Mouse (Mus musculus) limb, embryonic 12.5 days (tissue): ENCODE measurements around the gene Nemf. TPM values are rescaled to one million over a fixed set of nuclear protein-coding genes. Genes with fewer than 3 reads are reported as not detected.
"Not testable (repeated sequence)": the region's sequence is repeated elsewhere in the genome, so short reads cannot be mapped to it uniquely, and the experiment has no call there.

Experiments
- ATAC-seq: fragments of 200-750 bp; cut with Nextera tagmentation; 2 replicates; pipeline ENCODE4 v1.8.0; 2017; ENCODE audit warnings: low read depth, moderate TSS enrichment; ENCODE audit not compliant: insufficient number of reproducible peaks, insufficient read depth, low FRiP score, low TSS enrichment
- H3K27ac ChIP-seq: fragments of 300-500 bp; sonication (generic); 2 replicates; pipeline ENCODE4 v1.5.1; 2016; ENCODE audit warnings: mild to moderate bottlenecking, moderate library complexity
- H3K27me3 ChIP-seq: fragments of 300-500 bp; sonication (generic); 2 replicates; pipeline ENCODE4 v1.6.1; 2016; ENCODE audit warnings: mild to moderate bottlenecking, moderate library complexity
- H3K36me3 ChIP-seq: fragments of 300-500 bp; sonication (generic); 2 replicates; pipeline ENCODE4 v1.6.1; 2016; ENCODE audit warnings: mild to moderate bottlenecking, moderate library complexity
- H3K4me1 ChIP-seq: fragments of 300-500 bp; sonication (generic); replicated peaks from 2 replicates; pipeline ENCODE4 v1.6.1; 2016
- H3K4me2 ChIP-seq: fragments of 300-500 bp; sonication (generic); 2 replicates; pipeline ENCODE4 v1.6.1; 2016; ENCODE audit warnings: mild to moderate bottlenecking, moderate library complexity
- H3K4me3 ChIP-seq: fragments of 300-500 bp; sonication (generic); replicated peaks from 2 replicates; pipeline ENCODE4 v1.5.1; 2016; ENCODE audit warnings: mild to moderate bottlenecking
- H3K9ac ChIP-seq: fragments of 300-500 bp; sonication (generic); replicated peaks from 2 replicates; pipeline ENCODE4 v1.6.1; 2016; ENCODE audit warnings: mild to moderate bottlenecking, moderate library complexity
- H3K9me3 ChIP-seq: fragments of 300-500 bp; sonication (generic); 2 replicates; pipeline ENCODE4 v1.6.1; 2016; ENCODE audit warnings: mild to moderate bottlenecking, moderate library complexity
- WGBS: fragments of 180-500 bp; shearing (Covaris S2); methylation state at CpG from one replicate; pipeline ENCODE4 v1.1.7; 2016; 5-methylcytosine and 5-hydroxymethylcytosine counted together
- polyA plus RNA-seq: library from polyadenylated mRNA; unstranded; fragments of >200 nt; fragmentation: Nextera tagmentation; extraction: Ambion mirVana; gene quantifications from 2 replicates; pipeline ENCODE4 v1.2.1, GENCODE M21; 2016

Gene Nemf
- polyA plus RNA-seq, 1 experiment from 2014 or later: 99.3 TPM

- Histone ChIP-seq H3K4me3 (no peak overlapping the region), H3K27me3 (no peaks in the 10 kb centered on the region), H3K4me1 (no peaks in the 10 kb centered on the region), H3K36me3 (no peaks in the 10 kb centered on the region), H3K9ac (no peak overlapping the region), H3K4me2 (no peak overlapping the region), H3K27ac (no peak overlapping the region), H3K9me3 (no peaks in the 10 kb centered on the region)
- 86% methylated on average over 6 of the region's 6 CpGs for WGBS
- ATAC-seq: no peak
Observed at GRCm38 (mm10) chr12:69385542-69386280, 28.7 kb upstream of the Nemf start.

GRCm38 (mm10) chr12:69384606-69385005 is 27.6 kb upstream of the Nemf start:
- Histone ChIP-seq H3K4me1 (no peaks in the 10 kb centered on the region), H3K4me3 (no peak overlapping the region), H3K9me3 (no peaks in the 10 kb centered on the region), H3K9ac (no peak overlapping the region), H3K27ac (no peak overlapping the region), H3K4me2 (no peak overlapping the region), H3K36me3 (no peaks in the 10 kb centered on the region), H3K27me3 (no peaks in the 10 kb centered on the region)
- WGBS: 86% methylated on average over 5 of the region's 5 CpGs
- ATAC-seq: no peak

DNA sequence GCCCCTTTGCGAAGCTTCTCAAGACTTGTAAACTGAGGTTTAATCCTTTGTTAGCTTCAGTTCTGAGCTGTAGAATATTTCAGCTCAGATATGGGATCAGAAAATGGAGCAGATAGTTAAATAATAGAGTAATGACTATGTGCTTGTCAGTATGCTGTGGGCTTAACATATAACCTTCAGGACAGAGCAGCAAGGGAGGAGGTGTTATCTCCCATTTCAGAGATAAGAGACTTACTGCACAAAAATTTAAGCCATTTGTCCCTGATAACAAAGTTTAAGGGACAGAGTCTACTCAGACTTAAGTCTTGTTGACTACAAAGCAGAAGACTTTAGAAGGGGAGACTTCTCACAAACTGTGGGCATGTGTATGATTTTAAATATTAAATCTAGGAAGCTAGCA is 25.9 kb upstream of the Nemf start:
- Histone ChIP-seq H3K4me3 (no peak overlapping the region), H3K27me3 (no peaks in the 10 kb centered on the region), H3K4me2 (no peak overlapping the region), H3K4me1 (no peaks in the 10 kb centered on the region), H3K27ac (no peak overlapping the region), H3K9ac (no peak overlapping the region), H3K36me3 (peaks cover 7% of the 10 kb centered on the region; the same call in 1 of the 2 replicates), H3K9me3 (no peaks in the 10 kb centered on the region)
- no peak for ATAC-seq
- WGBS: 97% methylated on average over 1 of the region's 1 CpGs

DNA sequence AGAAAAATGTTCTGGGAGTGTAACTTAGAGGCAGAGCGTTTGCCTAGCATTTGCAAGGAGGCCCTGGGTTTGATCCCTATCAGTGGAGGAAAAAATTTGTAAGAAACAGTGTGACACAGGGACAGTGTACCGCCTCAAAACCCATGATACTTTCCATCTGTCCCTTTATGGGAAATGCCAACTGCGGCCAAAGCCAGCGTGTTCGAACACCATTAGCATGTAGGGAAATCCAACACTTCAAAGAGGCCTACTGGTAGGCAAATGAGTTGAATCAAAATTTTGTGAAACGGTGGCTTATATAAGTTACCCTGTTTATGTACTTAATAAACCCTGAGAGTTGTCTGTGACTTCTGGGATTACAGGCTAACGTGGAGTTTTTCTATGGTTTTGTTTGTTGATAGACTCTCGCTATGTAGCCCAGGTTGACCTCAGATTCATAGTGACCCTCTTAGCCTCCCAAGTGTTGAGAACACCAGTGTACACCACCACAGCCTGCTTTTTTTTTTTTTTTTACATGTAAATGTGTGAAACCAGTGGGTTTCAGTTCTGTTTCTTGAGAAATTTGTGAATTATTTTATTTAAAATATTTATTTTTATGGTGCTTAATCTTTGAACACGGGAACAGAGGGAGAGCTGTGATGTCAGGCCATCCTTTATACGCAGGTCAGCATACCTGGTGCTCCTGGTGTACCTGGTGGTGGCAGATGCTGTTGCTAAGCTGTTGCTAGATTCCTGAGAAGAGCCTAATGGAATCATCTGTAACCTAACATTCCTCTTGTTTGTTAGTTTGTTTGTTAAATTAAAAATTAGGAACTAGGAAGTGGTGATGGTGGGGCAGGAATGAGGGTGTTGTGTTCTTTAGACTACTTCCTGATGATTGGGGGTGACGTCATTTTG is 21.8 kb upstream of the Nemf start:
- peaks cover 11% of the 10 kb centered on the region for H3K4me1 ChIP-seq
- no peak overlapping the region for H3K27ac ChIP-seq
- ATAC-seq: no peak
- 92% methylated on average over 11 of the region's 11 CpGs for WGBS
- H3K4me2 ChIP-seq: no peak overlapping the region
- no peaks in the 10 kb centered on the region for H3K27me3 ChIP-seq
- no peak overlapping the region for H3K4me3 ChIP-seq
- H3K9ac ChIP-seq: no peak overlapping the region
- no peaks in the 10 kb centered on the region for H3K9me3 ChIP-seq
- peaks cover 22% of the 10 kb centered on the region; the same call in 1 of the 2 replicates for H3K36me3 ChIP-seq

DNA sequence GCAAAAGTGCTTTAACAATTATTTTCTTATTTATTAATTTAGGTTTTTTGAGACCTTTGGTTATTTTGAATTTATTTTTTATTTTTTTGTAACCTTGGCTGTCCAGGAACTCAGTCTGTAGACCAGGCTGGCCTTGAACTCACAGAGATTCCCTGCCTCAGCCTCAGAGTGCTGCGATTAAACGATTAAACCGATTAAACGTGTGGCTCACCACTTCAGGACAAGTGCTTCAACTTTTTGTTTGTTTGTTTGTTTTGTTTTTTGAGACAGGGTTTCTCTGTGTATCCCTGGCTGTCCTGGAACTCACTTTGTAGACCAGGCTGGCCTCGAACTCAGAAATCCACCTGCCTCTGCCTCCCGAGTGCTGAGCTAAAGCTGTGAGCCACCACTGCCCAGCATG is 20.7 kb upstream of the Nemf start:
- not testable (repeated sequence) for H3K9ac ChIP-seq, H3K4me3 ChIP-seq, H3K27ac ChIP-seq, H3K27me3 ChIP-seq, H3K9me3 ChIP-seq, H3K4me2 ChIP-seq, ATAC-seq
- WGBS: 92% methylated on average over 6 of the region's 6 CpGs
- Histone ChIP-seq H3K36me3 (peaks cover 26% of the 10 kb centered on the region; the same call in 1 of the 2 replicates), H3K4me1 (peaks cover 15% of the 10 kb centered on the region)

DNA sequence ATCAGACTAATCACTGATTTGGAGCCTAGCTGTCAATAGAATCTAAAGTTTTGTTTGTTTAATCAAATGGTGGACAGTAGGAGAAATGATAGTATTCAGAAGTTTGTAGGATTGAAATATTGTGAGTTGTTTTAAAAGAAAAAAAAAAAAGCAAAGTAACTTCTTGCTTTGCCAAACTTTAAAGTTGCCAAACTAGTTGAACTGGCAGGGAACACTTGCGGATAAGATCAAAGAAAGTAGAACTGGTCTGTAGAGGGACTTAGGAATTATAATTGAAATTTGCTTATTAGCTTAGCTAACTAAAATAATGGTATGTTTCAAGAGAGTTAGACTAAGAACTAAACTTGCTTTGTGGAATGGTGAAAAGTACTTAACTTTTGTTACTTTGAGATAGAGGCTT is 20.2 kb upstream of the Nemf start:
- Histone ChIP-seq H3K36me3 (peaks cover 26% of the 10 kb centered on the region; the same call in 1 of the 2 replicates), H3K9me3 (no peaks in the 10 kb centered on the region), H3K27ac (no peak overlapping the region), H3K4me2 (no peak overlapping the region), H3K27me3 (no peaks in the 10 kb centered on the region), H3K4me3 (no peak overlapping the region), H3K4me1 (peaks cover 15% of the 10 kb centered on the region), H3K9ac (no peak overlapping the region)
- 93% methylated on average over 1 of the region's 1 CpGs for WGBS
- no peak for ATAC-seq

DNA sequence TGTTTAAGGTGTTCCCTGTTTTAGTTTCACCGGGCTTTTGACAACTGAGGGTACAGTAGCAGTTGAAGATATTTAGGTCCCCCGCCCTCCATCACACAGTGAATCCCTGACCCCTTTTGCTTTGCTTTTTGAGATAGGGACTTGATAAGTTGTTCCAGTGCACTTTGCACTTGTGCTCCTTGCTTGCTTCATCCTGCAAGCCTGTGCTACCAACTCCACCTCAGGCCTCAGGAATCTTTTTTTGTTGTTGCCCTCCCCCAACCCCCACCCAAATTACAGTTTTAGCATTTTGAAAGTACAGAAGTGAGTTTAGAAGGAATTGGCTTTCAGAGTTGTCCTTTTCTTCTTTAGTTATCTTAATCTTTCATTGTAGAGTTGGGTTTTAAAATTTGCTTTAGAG is 19.2 kb upstream of the Nemf start:
- Histone ChIP-seq H3K36me3 (peaks cover 26% of the 10 kb centered on the region; the same call in 1 of the 2 replicates), H3K4me3 (no peak overlapping the region), H3K9ac (no peak overlapping the region), H3K9me3 (no peaks in the 10 kb centered on the region), H3K4me2 (no peak overlapping the region), H3K27ac (no peak overlapping the region), H3K4me1 (peaks cover 15% of the 10 kb centered on the region), H3K27me3 (no peaks in the 10 kb centered on the region)
- 83% methylated on average over 2 of the region's 2 CpGs for WGBS
- ATAC-seq: no peak

DNA sequence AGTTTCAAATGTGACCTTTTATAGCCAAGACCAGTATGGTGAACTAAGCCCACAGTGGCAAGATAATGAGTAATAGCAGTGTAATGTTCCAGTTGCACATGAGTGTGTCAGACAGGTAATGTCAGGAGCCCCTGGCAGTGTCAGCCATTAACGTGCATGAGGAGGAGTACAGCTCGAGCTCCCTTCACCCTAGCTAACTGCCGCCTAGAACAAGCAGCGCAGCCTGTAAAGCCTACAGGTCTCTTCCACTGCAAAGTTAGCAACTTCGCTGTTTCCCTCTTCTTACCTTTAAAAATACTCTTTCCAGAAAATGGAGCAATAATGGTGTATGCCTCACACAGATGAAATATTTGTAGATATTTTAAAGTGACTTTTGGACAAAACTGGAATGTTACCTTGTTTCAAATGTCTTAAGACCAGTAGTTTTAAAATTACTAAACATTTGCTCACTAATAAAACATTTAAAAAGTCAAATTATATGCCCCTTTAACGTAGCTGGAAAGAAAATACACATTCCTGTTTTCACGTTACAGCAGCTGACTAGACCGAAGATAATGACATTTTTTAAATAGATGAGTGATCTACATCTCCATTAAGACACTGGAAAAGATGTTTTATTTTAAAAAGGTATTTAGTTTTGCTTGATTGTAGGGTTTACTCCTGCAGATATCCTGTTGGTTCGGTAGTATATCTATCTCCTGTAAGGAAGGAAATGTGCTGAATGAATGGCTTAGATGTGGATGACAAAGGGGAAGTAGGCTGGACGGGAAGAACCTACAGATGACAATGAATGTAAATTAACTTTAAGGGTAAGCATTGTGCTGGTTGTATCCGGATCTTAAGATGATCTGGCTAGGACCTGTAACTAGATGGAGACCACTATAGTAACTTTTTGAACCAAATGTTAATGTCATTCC is 17.1 kb upstream of the Nemf start:
- WGBS: 59% methylated on average over 11 of the region's 11 CpGs
- peak overlapping the region; percentile 98 for H3K9ac ChIP-seq

DNA sequence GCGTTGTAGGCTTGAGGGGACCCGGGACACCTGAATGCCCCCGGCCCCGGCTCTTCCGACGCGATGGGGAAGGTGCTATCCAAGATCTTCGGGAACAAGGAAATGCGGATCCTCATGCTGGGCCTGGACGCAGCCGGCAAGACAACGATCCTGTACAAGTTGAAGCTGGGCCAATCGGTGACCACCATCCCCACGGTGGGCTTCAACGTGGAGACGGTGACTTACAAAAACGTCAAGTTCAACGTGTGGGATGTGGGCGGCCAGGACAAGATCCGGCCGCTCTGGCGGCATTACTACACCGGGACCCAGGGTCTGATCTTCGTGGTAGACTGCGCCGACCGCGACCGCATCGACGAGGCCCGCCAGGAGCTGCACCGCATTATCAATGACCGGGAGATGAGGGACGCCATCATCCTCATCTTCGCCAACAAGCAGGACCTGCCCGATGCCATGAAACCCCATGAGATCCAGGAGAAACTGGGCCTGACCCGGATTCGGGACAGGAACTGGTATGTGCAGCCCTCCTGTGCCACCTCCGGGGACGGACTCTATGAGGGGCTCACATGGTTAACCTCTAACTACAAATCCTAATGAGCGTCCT is 15.9 kb upstream of the Nemf start:
- Histone ChIP-seq H3K4me2 (peak overlapping the region; percentile 92), H3K27ac (peak overlapping the region; percentile 95), H3K9me3 (no peaks in the 10 kb centered on the region), H3K4me3 (peak overlapping the region; percentile 100), H3K9ac (peak overlapping the region; percentile 98), H3K4me1 (peaks cover 19% of the 10 kb centered on the region), H3K27me3 (no peaks in the 10 kb centered on the region), H3K36me3 (peaks cover 19% of the 10 kb centered on the region; the same call in 1 of the 2 replicates)
- WGBS: under 1% methylated on average over 42 of the region's 42 CpGs
- ATAC-seq: peak; percentile 3; the same call in 1 of the 2 replicates

More for the DNA sequence above, 17.1 kb upstream of the Nemf start:
- Histone ChIP-seq H3K4me2 (peak overlapping the region; percentile 92), H3K9me3 (no peaks in the 10 kb centered on the region), H3K4me3 (peak overlapping the region; percentile 100), H3K4me1 (peaks cover 19% of the 10 kb centered on the region), H3K27me3 (no peaks in the 10 kb centered on the region), H3K36me3 (peaks cover 26% of the 10 kb centered on the region; the same call in 1 of the 2 replicates), H3K27ac (no peak overlapping the region)
- no peak for ATAC-seq

DNA sequence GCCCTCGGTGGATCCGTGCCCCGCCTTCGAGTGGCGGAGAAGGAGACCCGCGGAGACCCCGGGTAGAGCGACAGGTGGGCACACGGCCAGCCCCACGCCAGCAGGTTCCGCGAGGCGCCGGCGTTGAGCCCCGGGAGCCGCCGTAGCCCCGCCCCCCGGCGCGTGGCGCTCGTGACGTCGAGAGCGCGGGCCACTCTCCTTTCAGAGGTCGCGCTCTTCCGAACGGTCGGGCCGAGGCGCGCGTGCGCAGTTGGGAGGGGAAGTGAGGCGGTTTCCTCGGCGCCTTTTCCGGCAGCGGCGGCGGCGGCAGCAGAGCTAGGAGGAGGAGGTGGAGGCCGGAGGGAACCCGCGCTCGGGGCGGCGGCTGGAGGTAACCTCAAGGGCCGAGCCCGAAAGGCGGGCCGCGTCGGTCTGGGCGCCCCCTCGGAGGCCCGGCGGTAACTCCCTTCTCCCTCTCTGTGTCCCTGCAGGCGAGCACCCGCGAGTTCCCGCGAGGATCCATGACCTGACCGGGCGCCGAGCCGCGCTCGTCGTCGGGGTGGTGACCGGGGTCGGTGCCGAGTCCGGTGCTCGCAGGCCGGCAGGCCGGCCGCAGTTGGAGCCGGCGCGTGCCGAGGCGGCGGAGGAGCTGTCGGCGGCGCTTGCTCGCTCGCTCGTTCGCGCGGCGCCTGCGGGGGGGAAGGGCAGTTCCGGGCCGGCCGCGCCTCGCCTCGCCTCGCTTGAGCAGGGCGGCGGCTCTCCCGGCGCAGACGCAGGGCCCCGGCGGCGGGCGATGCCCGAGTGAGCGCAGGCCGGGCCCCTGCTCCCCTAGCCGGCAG is 15.1 kb upstream of the Nemf start, which contains the start of the genes Arf6 and Gm9887:
Gene Arf6 (plus strand): TSS at position 297 of the 818 bp plus-strand sequence.
Gene Gm9887 (minus strand): TSS at position 605 of the 818 bp plus-strand sequence.
- Histone ChIP-seq H3K36me3 (peaks cover 15% of the 10 kb centered on the region; the same call in 1 of the 2 replicates), H3K27ac (peak within 1 kb of the TSS; percentile 95), H3K9ac (peak within 1 kb of the TSS; percentile 98), H3K4me1 (peaks cover 19% of the 10 kb centered on the region), H3K4me2 (peak within 1 kb of the TSS; percentile 92), H3K9me3 (no peaks in the 10 kb centered on the region), H3K27me3 (no peaks in the 10 kb centered on the region), H3K4me3 (peak within 1 kb of the TSS; percentile 100)
- under 1% methylated on average over 103 of the region's 121 CpGs for WGBS
- peak; percentile 89 for ATAC-seq
